Mouse (Mus musculus) spleen, postnatal 36 days (tissue): ENCODE data around the gene Racgap1.

Experiments used
- DNase-seq, 2 experiments: peaks; one replicate each; pipeline ENCODE4 v3.0.0; 2022; ENCODE audit warnings: low spot score in 2 of 2, mixed read lengths in 1 of 2

Racgap1 gene

GRCm38 (mm10) chr15:99590429-99591084, 60.9 kb downstream of the Racgap1 start, which contains the start of gene Aqp5:
TSS of gene Aqp5 (plus strand) at chr15:99590782.
- no peak for DNase-seq

- no peak for DNase-seq
Measured at GRCm38 (mm10) chr15:99589704-99590103, 61.8 kb downstream of the Racgap1 start.

GRCm38 (mm10) chr15:99589237-99589636, 62.2 kb downstream of the Racgap1 start:
- no peak for DNase-seq

GRCm38 (mm10) chr15:99586525-99586924, 64.9 kb downstream of the Racgap1 start:
- no peak for DNase-seq

- DNase-seq, result no peak
Measured at GRCm38 (mm10) chr15:99585741-99586140, 65.7 kb downstream of the Racgap1 start.

- DNase-seq, result no peak
Measured at GRCm38 (mm10) chr15:99584407-99585202, 66.9 kb downstream of the Racgap1 start.

GRCm38 (mm10) chr15:99583463-99584344, 67.8 kb downstream of the Racgap1 start:
- no peak for DNase-seq

GRCm38 (mm10) chr15:99578802-99579485, 72.5 kb downstream of the Racgap1 start, which contains the start of gene Aqp2:
TSS of gene Aqp2 (plus strand) at chr15:99579055.
- DNase-seq, result no peak
